Mouse (Mus musculus) heart, adult 2 months (tissue): ENCODE measurements at regions not wholly inside any gene's neighbourhood (a gene's known extent, or its start where the extent isn't known, plus 50 kb on each side); places are given as distances from the start of the nearest gene placed in this dataset.

Experiments
- CTCF ChIP-seq: fragments of 200-600 bp; IDR thresholded peaks from 2 replicates; pipeline ENCODE4 v1.8.1; 2022; ENCODE audit warnings: antibody characterized with exemption, mild to moderate bottlenecking, moderate library complexity
- POLR2A ChIP-seq: fragments of 200-500 bp; IDR thresholded peaks from 2 replicates; pipeline ENCODE4 v1.6.1; 2011; ENCODE audit warnings: mild to moderate bottlenecking, low read depth, low read length, control low read depth; ENCODE audit not compliant: insufficient read depth

- TF ChIP-seq CTCF = no peak
- no peak for TF ChIP-seq POLR2A
Observed at GRCm38 (mm10) chr13:84878178-84878849, 310.9 kb upstream of the Ccnh start.
